Mouse (Mus musculus) midbrain, embryonic 16.5 days (tissue): ENCODE measurements around the gene Tspyl1. TPM values are rescaled to one million over a fixed set of nuclear protein-coding genes. Genes with fewer than 3 reads are reported as not detected.
"Not testable (repeated sequence)": the region's sequence is repeated elsewhere in the genome, so short reads cannot be mapped to it uniquely, and the experiment has no call there.

ENCODE experiments used
- ATAC-seq: fragments of 200-750 bp; cut with Nextera tagmentation; 2 replicates; pipeline ENCODE4 v1.8.0; 2017; ENCODE audit warnings: moderate TSS enrichment
- H3K27ac ChIP-seq: fragments of 300-500 bp; sonication (generic); 2 replicates; pipeline ENCODE4 v1.5.1; 2014; ENCODE audit warnings: mild to moderate bottlenecking, low read length, mixed read lengths
- H3K27me3 ChIP-seq: fragments of 300-500 bp; sonication (generic); 2 replicates; pipeline ENCODE4 v1.6.1; 2014; ENCODE audit warnings: low read depth, low read length, mixed read lengths; ENCODE audit not compliant: control insufficient read depth, insufficient read depth
- H3K36me3 ChIP-seq: fragments of 300-500 bp; sonication (generic); 2 replicates; pipeline ENCODE4 v1.6.1; 2014; ENCODE audit warnings: mild to moderate bottlenecking, low read length, moderate library complexity, mixed read lengths; ENCODE audit not compliant: control insufficient read depth, insufficient read depth
- H3K4me1 ChIP-seq: fragments of 300-500 bp; sonication (generic); 2 replicates; pipeline ENCODE4 v1.6.1; 2014; ENCODE audit warnings: mild to moderate bottlenecking, low read length, mixed read lengths; ENCODE audit not compliant: control insufficient read depth, insufficient read depth
- H3K4me2 ChIP-seq: fragments of 300-500 bp; sonication (generic); 2 replicates; pipeline ENCODE4 v1.6.1; 2014; ENCODE audit warnings: mild to moderate bottlenecking, low read length, mixed read lengths
- H3K4me3 ChIP-seq: fragments of 300-500 bp; sonication (generic); 2 replicates; pipeline ENCODE4 v1.5.1; 2014; ENCODE audit warnings: low read depth, mild to moderate bottlenecking, low read length, moderate library complexity, mixed read lengths
- H3K9ac ChIP-seq: fragments of 300-500 bp; sonication (generic); 2 replicates; pipeline ENCODE4 v1.6.1; 2014; ENCODE audit warnings: low read depth, low read length, mixed read lengths
- H3K9me3 ChIP-seq: fragments of 300-500 bp; sonication (generic); replicated peaks from 2 replicates; pipeline ENCODE4 v1.6.1; 2014; ENCODE audit warnings: mild to moderate bottlenecking, low read length, mixed read lengths; ENCODE audit not compliant: control insufficient read depth, poor library complexity, severe bottlenecking
- WGBS: fragments of 180-500 bp; shearing (Covaris S2); extraction: QIAGEN DNeasy Blood & Tissue Kit; methylation state at CpG from one replicate; pipeline ENCODE4 v1.1.7; 2014; 5-methylcytosine and 5-hydroxymethylcytosine counted together
- polyA plus RNA-seq: library from polyadenylated mRNA; unstranded; fragments of >200 nt; fragmentation: Nextera tagmentation; extraction: Ambion mirVana; gene quantifications from 2 replicates; pipeline ENCODE4 v1.2.1, GENCODE M21; 2015

The Tspyl1 gene
- polyA plus RNA-seq, 1 experiment from 2014 or later = 128 TPM

GRCm38 (mm10) chr10:34249594-34249993 lies 32.4 kb upstream of the Tspyl1 start:
- no peaks in the 10 kb centered on the region for H3K9me3 ChIP-seq
- ATAC-seq = no peak
- H3K4me2 ChIP-seq = no peak overlapping the region
- no peak overlapping the region for H3K4me3 ChIP-seq
- no peak overlapping the region for H3K9ac ChIP-seq
- H3K27me3 ChIP-seq = no peaks in the 10 kb centered on the region
- 66% methylated on average over 2 of the region's 2 CpGs for WGBS
- no peak overlapping the region for H3K27ac ChIP-seq
- no peaks in the 10 kb centered on the region for H3K36me3 ChIP-seq
- H3K4me1 ChIP-seq = no peaks in the 10 kb centered on the region

DNA sequence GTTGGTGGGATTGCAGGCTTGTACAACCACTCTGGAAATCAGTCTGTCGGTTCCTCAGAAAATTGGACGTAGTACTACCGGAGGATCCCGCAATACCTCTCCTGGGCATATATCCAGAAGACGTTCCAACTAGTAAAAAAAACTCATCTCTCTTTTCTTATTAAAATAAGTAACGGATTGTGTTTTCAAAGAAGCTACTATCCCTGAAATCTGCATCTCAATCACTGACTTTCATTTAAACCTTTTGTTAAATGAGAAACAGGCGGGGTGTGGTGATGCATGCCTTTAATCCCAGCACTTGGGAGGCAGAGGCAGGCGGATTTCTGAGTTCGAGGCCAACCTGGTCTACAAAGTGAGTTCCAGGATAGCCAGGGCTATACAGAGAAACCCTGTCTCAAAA lies 29.2 kb upstream of the Tspyl1 start:
- not testable (repeated sequence) for H3K27me3 ChIP-seq, H3K4me3 ChIP-seq, H3K36me3 ChIP-seq, H3K9me3 ChIP-seq, H3K4me1 ChIP-seq, H3K4me2 ChIP-seq, H3K9ac ChIP-seq, H3K27ac ChIP-seq, ATAC-seq
- 91% methylated on average over 9 of the region's 9 CpGs for WGBS

GRCm38 (mm10) chr10:34265106-34265505 lies 16.9 kb upstream of the Tspyl1 start:
- no peak overlapping the region for H3K4me3 ChIP-seq
- H3K4me2 ChIP-seq = no peak overlapping the region
- no peak overlapping the region for H3K27ac ChIP-seq
- H3K4me1 ChIP-seq = no peaks in the 10 kb centered on the region
- H3K9ac ChIP-seq = no peak overlapping the region
- no peaks in the 10 kb centered on the region for H3K9me3 ChIP-seq
- no peaks in the 10 kb centered on the region for H3K27me3 ChIP-seq
- WGBS = 81% methylated on average over 4 of the region's 4 CpGs
- no peaks in the 10 kb centered on the region for H3K36me3 ChIP-seq
- no peak for ATAC-seq

DNA sequence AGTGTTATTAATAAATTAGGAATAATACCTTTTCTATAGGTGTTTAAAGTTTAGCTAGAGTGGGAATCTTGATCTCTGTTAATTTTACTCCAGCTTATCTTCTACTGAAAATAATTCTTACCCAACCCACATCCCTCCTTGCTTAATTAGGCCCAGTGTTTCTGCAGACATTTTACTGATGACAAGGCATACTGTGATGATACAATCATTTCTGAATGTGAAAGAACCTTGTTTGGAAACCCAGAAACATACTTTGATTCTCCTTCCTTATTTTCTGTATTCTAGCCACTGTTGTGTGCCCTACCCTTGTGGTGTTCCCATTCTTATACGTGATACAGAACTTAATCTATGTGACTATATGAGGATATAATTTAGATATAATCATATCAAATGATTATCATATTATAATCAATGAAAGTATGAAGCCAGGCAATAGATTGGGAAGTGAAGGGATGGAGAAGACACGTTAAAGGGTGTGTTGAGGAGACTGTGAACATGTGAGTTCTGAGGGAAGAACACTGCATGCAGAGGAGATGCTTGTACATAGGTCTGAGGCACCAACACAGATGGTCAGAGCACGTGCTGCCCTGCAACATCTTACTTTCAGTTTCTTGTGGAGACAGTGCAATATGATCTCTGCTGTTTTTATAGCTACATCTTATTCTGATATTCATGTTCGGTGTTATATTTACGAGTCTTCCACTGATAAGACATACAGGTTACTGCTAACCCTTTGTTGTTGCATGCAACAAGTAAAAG lies 14.5 kb upstream of the Tspyl1 start:
- Histone ChIP-seq H3K4me1 (no peaks in the 10 kb centered on the region), H3K4me3 (no peak overlapping the region), H3K4me2 (no peak overlapping the region), H3K9me3 (no peaks in the 10 kb centered on the region), H3K36me3 (no peaks in the 10 kb centered on the region), H3K27ac (no peak overlapping the region), H3K9ac (no peak overlapping the region), H3K27me3 (no peaks in the 10 kb centered on the region)
- ATAC-seq = no peak
- 76% methylated on average over 5 of the region's 5 CpGs for WGBS

GRCm38 (mm10) chr10:34271681-34272080 lies 10.3 kb upstream of the Tspyl1 start:
- Histone ChIP-seq H3K4me3 (no peak overlapping the region), H3K36me3 (no peaks in the 10 kb centered on the region), H3K27me3 (no peaks in the 10 kb centered on the region), H3K4me1 (no peaks in the 10 kb centered on the region), H3K4me2 (no peak overlapping the region), H3K9me3 (no peaks in the 10 kb centered on the region), H3K27ac (no peak overlapping the region), H3K9ac (no peak overlapping the region)
- WGBS = 53% methylated on average over 7 of the region's 7 CpGs
- no peak for ATAC-seq

DNA sequence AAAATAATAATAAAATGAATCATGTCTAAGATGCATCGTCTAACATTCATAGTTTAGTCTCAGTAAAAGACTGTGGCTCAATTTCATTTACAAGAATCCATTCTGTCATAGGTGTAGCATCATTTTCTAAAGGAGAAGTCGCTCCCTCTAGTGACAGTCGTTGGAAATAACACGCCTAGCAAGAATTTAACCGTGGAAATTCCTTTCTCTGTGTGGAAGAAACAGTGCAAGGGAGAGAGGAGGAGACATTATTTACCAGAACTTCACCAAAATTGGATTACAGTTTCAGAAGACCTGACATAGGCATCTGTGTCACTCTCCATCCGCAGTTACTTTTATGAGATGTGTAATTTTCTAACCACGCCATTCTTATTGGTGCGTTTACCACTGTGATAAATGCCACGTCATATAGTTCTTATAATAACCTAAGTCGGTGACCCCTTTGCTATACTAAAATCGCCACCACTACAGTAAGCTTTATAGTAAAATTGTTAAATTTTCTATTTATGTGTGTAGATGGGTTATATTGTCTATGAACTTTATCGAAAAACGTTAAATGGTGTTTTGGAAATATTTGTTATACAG lies 1.3 kb upstream of the Tspyl1 start:
- Histone ChIP-seq H3K4me2 (peak overlapping the region; percentile 61), H3K27ac (peak overlapping the region; percentile 70), H3K9me3 (no peaks in the 10 kb centered on the region), H3K27me3 (no peaks in the 10 kb centered on the region), H3K9ac (no peak overlapping the region), H3K4me1 (peaks cover 18% of the 10 kb centered on the region), H3K36me3 (no peaks in the 10 kb centered on the region), H3K4me3 (peak overlapping the region; percentile 30; the same call in 1 of the 2 replicates)
- ATAC-seq = peak; percentile 25
- WGBS = 26% methylated on average over 13 of the region's 13 CpGs

DNA sequence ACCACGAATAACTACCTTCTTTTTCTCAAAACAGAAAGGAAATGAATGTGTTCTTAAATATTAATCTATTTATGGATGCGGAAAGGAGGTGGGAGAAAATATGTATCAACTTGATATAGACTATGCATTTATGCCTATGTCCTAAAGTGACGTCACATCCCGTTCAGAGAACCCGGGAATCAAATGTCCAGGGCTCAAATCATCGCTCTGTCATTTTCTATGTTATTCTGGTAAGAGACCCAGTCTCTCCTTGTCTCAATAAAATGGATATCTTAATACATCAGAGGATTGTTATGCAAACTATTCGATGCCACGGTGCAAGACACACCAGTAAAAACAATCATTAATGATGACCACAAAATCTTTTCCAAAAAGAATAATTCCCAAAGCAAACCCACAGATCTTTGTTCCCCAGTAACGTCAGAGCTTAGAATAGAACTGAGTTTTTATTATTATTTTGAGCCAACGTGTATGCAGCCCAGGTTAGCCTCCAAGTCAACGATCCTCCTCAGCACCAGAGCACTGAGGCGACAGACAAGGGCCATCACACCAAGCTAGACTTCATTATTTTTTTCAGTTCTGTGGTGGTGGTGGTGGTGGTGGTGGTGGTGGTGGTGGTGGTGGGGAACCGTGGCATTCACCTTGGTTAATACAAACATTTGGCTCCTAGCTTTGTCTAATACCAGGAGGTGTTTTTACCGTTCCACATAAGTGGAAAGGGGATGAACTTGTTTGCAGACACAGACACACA lies 604 bp upstream of the Tspyl1 start:
- Histone ChIP-seq H3K4me3 (peak overlapping the region; percentile 86), H3K9me3 (no peaks in the 10 kb centered on the region), H3K27me3 (no peaks in the 10 kb centered on the region), H3K36me3 (no peaks in the 10 kb centered on the region), H3K4me2 (peak overlapping the region; percentile 68), H3K27ac (peak overlapping the region; percentile 81), H3K9ac (peak overlapping the region; percentile 59), H3K4me1 (peaks cover 18% of the 10 kb centered on the region)
- ATAC-seq = peak; percentile 15
- WGBS = 16% methylated on average over 14 of the region's 14 CpGs

DNA sequence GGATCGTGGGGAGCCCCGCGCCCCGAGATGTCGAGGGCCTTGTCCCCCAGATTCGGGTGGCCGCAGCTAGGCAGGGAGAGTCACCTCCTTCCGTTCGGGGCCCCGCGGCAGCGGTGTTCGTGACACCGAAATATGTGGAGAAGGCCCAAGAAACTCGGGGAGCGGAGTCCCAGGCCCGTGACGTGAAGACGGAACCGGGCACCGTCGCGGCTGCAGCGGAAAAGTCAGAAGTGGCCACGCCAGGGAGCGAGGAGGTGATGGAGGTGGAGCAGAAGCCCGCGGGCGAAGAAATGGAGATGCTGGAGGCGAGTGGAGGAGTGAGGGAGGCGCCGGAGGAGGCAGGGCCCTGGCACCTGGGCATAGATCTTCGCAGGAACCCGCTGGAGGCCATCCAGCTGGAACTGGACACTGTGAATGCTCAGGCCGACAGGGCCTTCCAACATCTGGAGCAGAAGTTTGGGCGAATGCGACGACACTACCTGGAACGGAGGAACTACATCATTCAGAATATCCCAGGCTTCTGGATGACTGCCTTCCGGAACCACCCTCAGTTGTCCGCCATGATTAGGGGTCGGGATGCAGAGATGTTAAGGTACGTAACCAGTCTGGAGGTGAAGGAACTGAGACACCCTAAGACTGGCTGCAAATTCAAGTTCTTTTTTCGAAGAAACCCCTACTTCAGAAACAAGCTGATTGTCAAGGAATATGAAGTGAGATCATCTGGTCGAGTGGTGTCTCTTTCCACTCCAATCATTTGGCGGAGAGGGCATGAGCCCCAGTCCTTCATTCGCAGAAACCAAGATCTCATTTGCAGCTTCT lies 639 bp downstream of the Tspyl1 start:
- Histone ChIP-seq H3K4me2 (peak overlapping the region; percentile 79), H3K27ac (peak overlapping the region; percentile 81), H3K4me3 (peak overlapping the region; percentile 86), H3K9ac (peak overlapping the region; percentile 97), H3K27me3 (no peaks in the 10 kb centered on the region), H3K36me3 (peaks cover 5% of the 10 kb centered on the region; the same call in 1 of the 2 replicates), H3K9me3 (no peaks in the 10 kb centered on the region), H3K4me1 (peaks cover 18% of the 10 kb centered on the region)
- ATAC-seq = peak; percentile 49
- WGBS = 3% methylated on average over 47 of the region's 47 CpGs
